Mouse (Mus musculus): ENCODE data around the gene Adgrf5.
A peak's percentile ranks its signal among the peaks of the same experiment; 100 is the strongest.
"Not testable (repeated sequence)": the region's sequence is repeated elsewhere in the genome, so short reads cannot be mapped to it uniquely, and the experiment has no call there.

Adgrf5 gene

GRCm38 (mm10) chr17:43472558-43472957, 112.3 kb downstream of the Adgrf5 start:
- DNase-seq = no peak

- no peak for DNase-seq
Observed at GRCm38 (mm10) chr17:43474775-43475174, 114.5 kb downstream of the Adgrf5 start.

GRCm38 (mm10) chr17:43477621-43478020, 117.4 kb downstream of the Adgrf5 start:
- DNase-seq = no peak

GRCm38 (mm10) chr17:43485982-43486381, 125.7 kb downstream of the Adgrf5 start:
- no peak for DNase-seq

- DNase-seq = no peak
Observed at GRCm38 (mm10) chr17:43488439-43489151, 128.3 kb downstream of the Adgrf5 start.

GRCm38 (mm10) chr17:43490371-43490770, 130.1 kb downstream of the Adgrf5 start:
- not testable (repeated sequence) for DNase-seq

- DNase-seq = no peak
Observed at GRCm38 (mm10) chr17:43495502-43495901, 135.3 kb downstream of the Adgrf5 start.

- no peak for DNase-seq
Observed at GRCm38 (mm10) chr17:43497521-43497920, 137.3 kb downstream of the Adgrf5 start.

GRCm38 (mm10) chr17:43500513-43500912, 140.3 kb downstream of the Adgrf5 start:
- DNase-seq = peak; percentile 67

GRCm38 (mm10) chr17:43501223-43501622, 141.0 kb downstream of the Adgrf5 start:
- no peak for DNase-seq

- peak; percentile 52 for DNase-seq
Observed at GRCm38 (mm10) chr17:43501631-43502030, 141.4 kb downstream of the Adgrf5 start.

- peak; percentile 76 for DNase-seq
Observed at GRCm38 (mm10) chr17:43502592-43502991, 142.3 kb downstream of the Adgrf5 start, which contains the start of gene Mep1a. TSS of gene Mep1a (minus strand) at chr17:43502812.

- peak; percentile 37 for DNase-seq
Observed at GRCm38 (mm10) chr17:43503861-43504593, 143.8 kb downstream of the Adgrf5 start.

- no peak for DNase-seq
Observed at GRCm38 (mm10) chr17:43504594-43504934, 144.3 kb downstream of the Adgrf5 start.
